Mouse (Mus musculus): ENCODE results near the gene Defb38. TPM values are rescaled to one million over a fixed set of nuclear protein-coding genes. Genes with fewer than 3 reads are reported as not detected.

Defb38 gene
- not detected in 2 replicates for polyA plus RNA-seq (2012; ENCODE audit: low replicate concordance)

GRCm38 (mm10) chr8:19026466-19026865 is at the start of gene Defb38:
Gene Defb38 (minus strand): TSS chr8:19026566.

DNA sequence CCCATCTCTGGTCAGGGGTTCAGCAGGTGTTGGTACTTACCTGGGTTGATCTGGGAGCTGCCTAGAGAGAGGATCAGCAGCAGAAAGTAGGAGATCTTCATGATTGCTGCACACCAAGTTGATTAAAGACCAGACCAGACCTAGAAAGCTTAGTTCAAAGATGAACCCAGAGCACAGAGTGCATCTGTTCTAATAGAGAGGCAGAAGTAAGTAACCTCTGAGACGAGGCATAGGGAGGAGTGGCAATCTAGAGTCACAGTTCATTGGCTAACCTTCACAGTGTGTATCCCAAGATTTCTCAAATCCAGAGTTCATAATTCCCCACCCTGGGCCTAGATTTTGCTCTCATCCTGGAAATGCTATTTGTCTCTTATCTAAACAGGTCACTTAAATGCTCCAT is 38.3 kb upstream of the Defb38 start, which contains the start of gene Defb39:
Defb39 (minus strand) TSS at position 101 of the 400 bp plus-strand sequence.

Other genes starting within 250 kb of the Defb38 start
- gene Defb40, start 48.3 kb downstream of the Defb38 start, polyA plus RNA-seq (2012; ENCODE audit: low replicate concordance): not detected in 2 replicates
- not detected in 2 replicates for gene Defb37, start 35.5 kb downstream of the Defb38 start, polyA plus RNA-seq (2012; ENCODE audit: low replicate concordance)
- gene Defb39, start 38.2 kb upstream of the Defb38 start, polyA plus RNA-seq (2012; ENCODE audit: low replicate concordance): not detected in 2 replicates
- not detected in 2 replicates for gene Defb12, start 88.3 kb upstream of the Defb38 start, polyA plus RNA-seq (2012; ENCODE audit: low replicate concordance)
- gene Defb34, start 97.2 kb upstream of the Defb38 start, polyA plus RNA-seq (2012; ENCODE audit: low replicate concordance): not detected in 2 replicates
- gene Gm45826, start 114.2 kb upstream of the Defb38 start, polyA plus RNA-seq (2012; ENCODE audit: low replicate concordance): not detected in 2 replicates
- gene Defb14, start 167.8 kb upstream of the Defb38 start, polyA plus RNA-seq (2012; ENCODE audit: low replicate concordance): not detected in 2 replicates
- gene Defb4, start 172.1 kb upstream of the Defb38 start, polyA plus RNA-seq (2012; ENCODE audit: low replicate concordance): not detected in 2 replicates
- not detected in 2 replicates for gene Defb6, start 198.9 kb upstream of the Defb38 start, polyA plus RNA-seq (2012; ENCODE audit: low replicate concordance)
- not detected in 2 replicates for gene Defb46, start 213.3 kb upstream of the Defb38 start, polyA plus RNA-seq (2012; ENCODE audit: low replicate concordance)
- gene Defb5, start 221.0 kb upstream of the Defb38 start, polyA plus RNA-seq (2012; ENCODE audit: low replicate concordance): not detected in 2 replicates

Data from hematopoietic multipotent progenitor cell, adult 10-12 weeks (in vitro differentiated cells).